Mouse (Mus musculus): ENCODE data around the gene Kcna2. TPM values are rescaled to one million over a fixed set of nuclear protein-coding genes. Genes with fewer than 3 reads are reported as not detected.

Gene Kcna2
- total and polyA plus RNA-seq, 3 experiments: not detected

GRCm38 (mm10) chr3:107062771-107063170, 38.2 kb upstream of the Kcna2 start:
- TF ChIP-seq GABPA (IDR thresholded peaks at IDR 0.05; ENCODE audit: insufficient replicate concordance, low read depth, low read length) (no peak), USF2 (conservative IDR thresholded peaks at IDR 0.05; ENCODE audit: low read depth, low read length) (peak; percentile 32), JUN (IDR thresholded peaks at IDR 0.05; ENCODE audit: insufficient read depth, low read depth, low read length) (0 out of 2 replicates have a peak, but pooled peaks have one; percentile 12), EP300 (IDR thresholded peaks at IDR 0.05; ENCODE audit: low read length) (no peak), USF1 (IDR thresholded peaks at IDR 0.05; ENCODE audit: low read depth, low read length) (peak; percentile 35), JUND (conservative IDR thresholded peaks at IDR 0.05; ENCODE audit: low read depth, low read length) (0 out of 2 replicates have a peak, but pooled peaks have one; percentile 29), BHLHE40 (IDR thresholded peaks at IDR 0.05; ENCODE audit: low read depth, low read length) (peak; percentile 52; the same call in 1 of the 2 replicates), ELF1 (IDR thresholded peaks at IDR 0.05; ENCODE audit: low read depth, low read length) (no peak)
- Histone ChIP-seq H3K36me3 (replicated peaks in 1 of 2; ENCODE audit: control insufficient read depth in 1 of 2, insufficient read depth in 1 of 2, low read length in 1 of 2) (no peaks in the 10 kb centered on the region), H3K79me2 (replicated peaks; ENCODE audit: control insufficient read depth, extremely low read depth, insufficient read depth, poor library complexity, severe bottlenecking) (no peaks in the 10 kb centered on the region), H3K9ac (ENCODE audit: insufficient read depth, low read depth) (no peak overlapping the region), H3K9me3 (replicated peaks; ENCODE audit: low read length) (no peaks in the 10 kb centered on the region), H3K4me3 (replicated peaks in 1 of 3; ENCODE audit: low read depth in 2 of 3, low read length in 2 of 3, poor library complexity in 1 of 3) (no peak overlapping the region), H3K4me2 (ENCODE audit: insufficient read depth, low read depth, poor library complexity, severe bottlenecking) (no peak overlapping the region), H3K27ac (ENCODE audit: insufficient read depth, low read depth) (no peak overlapping the region), H3K27me3 (replicated peaks) (no peaks in the 10 kb centered on the region), H3K4me1 (ENCODE audit: control insufficient read depth in 1 of 2, insufficient read depth in 2 of 2) (peaks cover 0 to 12% of the 10 kb centered on the region in 2 experiments; a peak in 2 of 4 replicates)
- dilution Hi-C loops (cut with MboI; ENCODE audit: extremely low pct_ligation_motif_present, extremely low pct_unique_long_range_greater_than_20kb, low sequenced_read_pairs) (no loop called here), in situ Hi-C loops (cut with MboI; ENCODE audit: low pct_ligation_motif_present, low pct_unique_long_range_greater_than_20kb, low sequenced_read_pairs) (no loop called here)
- no peak for DNase-seq (ENCODE audit: extremely low read depth)

- in situ Hi-C loops (cut with MboI; ENCODE audit: low pct_ligation_motif_present, low pct_unique_long_range_greater_than_20kb, low sequenced_read_pairs) (no loop called here), dilution Hi-C loops (cut with MboI; ENCODE audit: extremely low pct_ligation_motif_present, extremely low pct_unique_long_range_greater_than_20kb, low sequenced_read_pairs) (no loop called here)
- Histone ChIP-seq H3K4me3 (replicated peaks in 1 of 3; ENCODE audit: low read depth in 2 of 3, low read length in 2 of 3, poor library complexity in 1 of 3) (no peak overlapping the region), H3K79me2 (replicated peaks; ENCODE audit: control insufficient read depth, extremely low read depth, insufficient read depth, poor library complexity, severe bottlenecking) (no peaks in the 10 kb centered on the region), H3K9ac (ENCODE audit: insufficient read depth, low read depth) (no peak overlapping the region), H3K4me1 (ENCODE audit: control insufficient read depth in 1 of 2, insufficient read depth in 2 of 2) (peaks cover 0 to 13% of the 10 kb centered on the region in 2 experiments; a peak in 2 of 4 replicates), H3K27ac (ENCODE audit: insufficient read depth, low read depth) (no peak overlapping the region), H3K4me2 (ENCODE audit: insufficient read depth, low read depth, poor library complexity, severe bottlenecking) (no peak overlapping the region), H3K27me3 (replicated peaks) (no peaks in the 10 kb centered on the region), H3K9me3 (replicated peaks; ENCODE audit: low read length) (no peaks in the 10 kb centered on the region), H3K36me3 (replicated peaks in 1 of 2; ENCODE audit: control insufficient read depth in 1 of 2, insufficient read depth in 1 of 2, low read length in 1 of 2) (no peaks in the 10 kb centered on the region)
- no peak for TF ChIP-seq MYC (IDR thresholded peaks at IDR 0.05; ENCODE audit: low read depth, low read length)
- no peak for TF ChIP-seq JUN (IDR thresholded peaks at IDR 0.05; ENCODE audit: insufficient read depth, low read depth, low read length)
- no peak for TF ChIP-seq MEF2A (IDR thresholded peaks at IDR 0.05; ENCODE audit: borderline replicate concordance, low read depth, low read length)
- no peak for TF ChIP-seq MAZ (IDR thresholded peaks at IDR 0.05; ENCODE audit: low read depth, low read length)
- no peak for TF ChIP-seq TCF12 (IDR thresholded peaks at IDR 0.05; ENCODE audit: low read depth, low read length)
- no peak for TF ChIP-seq EP300 (IDR thresholded peaks at IDR 0.05; ENCODE audit: low read length)
- TF ChIP-seq USF2 (conservative IDR thresholded peaks at IDR 0.05; ENCODE audit: low read depth, low read length): no peak
- no peak for TF ChIP-seq RCOR1 (conservative IDR thresholded peaks at IDR 0.05; ENCODE audit: low read depth, low read length)
- TF ChIP-seq KAT2A (IDR thresholded peaks at IDR 0.05; ENCODE audit: insufficient replicate concordance, low read length): no peak
- TF ChIP-seq UBTF (IDR thresholded peaks at IDR 0.05; ENCODE audit: low read depth, low read length): no peak
- no peak for TF ChIP-seq SIN3A (IDR thresholded peaks at IDR 0.05; ENCODE audit: low read length)
- no peak for TF ChIP-seq ELF1 (IDR thresholded peaks at IDR 0.05; ENCODE audit: low read depth, low read length)
- no peak for DNase-seq (ENCODE audit: extremely low read depth)
Observed at GRCm38 (mm10) chr3:107065510-107066095, 35.3 kb upstream of the Kcna2 start.

Measured in CH12.LX (cell line).